Mouse (Mus musculus): ENCODE results near the gene Dctn1.
"Not testable (repeated sequence)": the region's sequence is repeated elsewhere in the genome, so short reads cannot be mapped to it uniquely, and the experiment has no call there.

Gene Dctn1

GRCm38 (mm10) chr6:83136881-83137575 is 28.7 kb upstream of the Dctn1 start:
- peak; percentile 76 for DNase-seq

GRCm38 (mm10) chr6:83137576-83137950 is 28.2 kb upstream of the Dctn1 start:
- DNase-seq, result peak; percentile 93

- DNase-seq, result peak; percentile 43
Observed at GRCm38 (mm10) chr6:83138056-83138455, 27.7 kb upstream of the Dctn1 start.

GRCm38 (mm10) chr6:83140044-83140443 is 25.7 kb upstream of the Dctn1 start:
- DNase-seq, result no peak

GRCm38 (mm10) chr6:83141636-83142035 is 24.1 kb upstream of the Dctn1 start:
- no peak for DNase-seq

GRCm38 (mm10) chr6:83142211-83142731 is 23.4 kb upstream of the Dctn1 start:
- DNase-seq, result peak; percentile 36

GRCm38 (mm10) chr6:83142886-83143285 is 22.8 kb upstream of the Dctn1 start:
- DNase-seq, result no peak

- DNase-seq, result no peak
Observed at GRCm38 (mm10) chr6:83145209-83145608, 20.5 kb upstream of the Dctn1 start.

- no peak for DNase-seq
Observed at GRCm38 (mm10) chr6:83145805-83146204, 19.9 kb upstream of the Dctn1 start.

GRCm38 (mm10) chr6:83147280-83147679 is 18.4 kb upstream of the Dctn1 start:
- no peak for DNase-seq

GRCm38 (mm10) chr6:83151721-83152120 is 14.0 kb upstream of the Dctn1 start:
- no peak for DNase-seq

- no peak for DNase-seq
Observed at GRCm38 (mm10) chr6:83153038-83153437, 12.7 kb upstream of the Dctn1 start.

GRCm38 (mm10) chr6:83153485-83153884 is 12.2 kb upstream of the Dctn1 start:
- no peak for DNase-seq

- DNase-seq, result no peak
Observed at GRCm38 (mm10) chr6:83155552-83156238, 10.0 kb upstream of the Dctn1 start.

- DNase-seq, result peak; percentile 40
Observed at GRCm38 (mm10) chr6:83156259-83156684, 9.4 kb upstream of the Dctn1 start, which contains the start of the genes Wdr54 and 1700003E16Rik. TSS of gene Wdr54 (minus strand) at chr6:83156397. TSS of gene 1700003E16Rik (plus strand) at chr6:83156404.

GRCm38 (mm10) chr6:83159456-83159855 is 6.3 kb upstream of the Dctn1 start:
- DNase-seq, result not testable (repeated sequence)

GRCm38 (mm10) chr6:83161442-83161841 is 4.3 kb upstream of the Dctn1 start:
- DNase-seq, result no peak

GRCm38 (mm10) chr6:83161921-83162641 is 3.6 kb upstream of the Dctn1 start:
- DNase-seq, result peak; percentile 78

GRCm38 (mm10) chr6:83162701-83163100 is 3.0 kb upstream of the Dctn1 start:
- DNase-seq, result peak; percentile 85

- no peak for DNase-seq
Observed at GRCm38 (mm10) chr6:83165026-83165606, 604 bp upstream of the Dctn1 start.

- DNase-seq, result no peak
Observed at GRCm38 (mm10) chr6:83166243-83166630, 517 bp downstream of the Dctn1 start.

GRCm38 (mm10) chr6:83169872-83170271 is 4.2 kb downstream of the Dctn1 start:
- DNase-seq, result peak; percentile 67

GRCm38 (mm10) chr6:83171063-83171462 is 5.3 kb downstream of the Dctn1 start:
- DNase-seq, result no peak

All from kidney, adult 9 months (tissue).